Mouse (Mus musculus): Measurements from ENCODE around the gene Car14.

DNA sequence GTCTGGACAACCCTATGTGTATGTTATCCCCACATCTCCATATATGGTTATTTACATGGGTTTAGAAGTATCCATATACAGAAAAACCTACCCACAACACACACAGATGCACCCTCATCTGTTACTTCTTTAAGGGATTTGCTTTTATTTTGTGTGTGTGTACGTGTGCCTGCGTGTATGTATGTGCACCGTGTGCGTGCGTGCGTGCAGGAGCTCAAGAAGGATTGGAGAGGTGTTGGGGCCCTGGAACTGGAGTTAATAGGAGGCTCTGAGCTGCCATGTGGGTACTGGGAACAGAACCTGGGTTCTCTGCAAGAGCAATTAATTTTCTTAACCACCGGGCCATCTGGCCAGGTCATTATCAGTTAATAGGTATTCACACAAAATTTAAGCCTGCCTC, 32.4 kb downstream of the Car14 start:
- TF ChIP-seq CTCF (IDR thresholded peaks at IDR 0.05; ENCODE audit: low read depth) (no peak), EP300 (IDR thresholded peaks at IDR 0.05; ENCODE audit: low read depth) (no peak)

Data from heart, postnatal 0 days (tissue).